Mouse (Mus musculus): ENCODE results near the gene Gabrr1. TPM values are rescaled to one million over a fixed set of nuclear protein-coding genes. Genes with fewer than 3 reads are reported as not detected.
"Not testable (repeated sequence)": the region's sequence is repeated elsewhere in the genome, so short reads cannot be mapped to it uniquely, and the experiment has no call there.

Gabrr1 gene
- total RNA-seq, 1 experiment: 0.89 TPM

- Histone ChIP-seq H3K36me3 (ENCODE audit: control insufficient read depth, insufficient read depth, low read length, poor library complexity, severe bottlenecking) (no peaks in the 10 kb centered on the region), H3K9ac (ENCODE audit: insufficient read depth, low read depth, low read length, poor library complexity, severe bottlenecking) (no peak overlapping the region), H3K27ac (ENCODE audit: insufficient read depth, low read depth, low read length, poor library complexity, severe bottlenecking) (no peak overlapping the region), H3K4me3 (ENCODE audit: insufficient read depth in 1 of 2, low read depth in 1 of 2, low read length in 2 of 2, poor library complexity in 1 of 2, severe bottlenecking in 1 of 2) (no peak overlapping the region), H3K9me3 (ENCODE audit: control insufficient read depth, insufficient read depth, low read depth, low read length) (no peaks in the 10 kb centered on the region), H3K4me1 (ENCODE audit: control insufficient read depth in 2 of 2, insufficient read depth in 2 of 2, low read length in 2 of 2, poor library complexity in 1 of 2) (peaks cover 2 to 3% of the 10 kb centered on the region in 2 experiments; a peak in 1 of 4 replicates)
- no peak for DNase-seq (ENCODE audit: low read depth, low spot score)
- in situ Hi-C loops (cut with MboI; ENCODE audit: low sequenced_read_pairs in 2 of 2, unreplicated experiment in 2 of 2): loop anchor here (10.0 to 25.0 kb wide), 2 partner anchors 524 to 527 kb away; no protein-coding TSS in a partner anchor
- TF ChIP-seq ZC3H11A (IDR thresholded peaks at IDR 0.05; ENCODE audit: borderline replicate concordance, low read depth, low read length) (no peak), CHD2 (IDR thresholded peaks at IDR 0.05; ENCODE audit: low read depth, low read length) (no peak), MAFK (IDR thresholded peaks at IDR 0.05; ENCODE audit: insufficient read depth, low read depth, low read length) (no peak), ZNF384 (IDR thresholded peaks at IDR 0.05; ENCODE audit: low read depth, low read length) (no peak), HCFC1 (IDR thresholded peaks at IDR 0.05; ENCODE audit: borderline replicate concordance, insufficient read depth, low read length) (no peak)
These were observed 21.0 kb upstream of the Gabrr1 start for GRCm38 (mm10) chr4:33111358-33111757.

GRCm38 (mm10) chr4:33112866-33113265, 19.5 kb upstream of the Gabrr1 start:
- H3K4me3 ChIP-seq (ENCODE audit: insufficient read depth in 1 of 2, low read depth in 1 of 2, low read length in 2 of 2, poor library complexity in 1 of 2, severe bottlenecking in 1 of 2): peak overlapping the region in 1 of 2 experiments; percentile 44; a peak in 2 of 4 replicates
- not testable (repeated sequence) for H3K9me3 ChIP-seq (ENCODE audit: control insufficient read depth, insufficient read depth, low read depth, low read length); H3K36me3 ChIP-seq (ENCODE audit: control insufficient read depth, insufficient read depth, low read length, poor library complexity, severe bottlenecking); H3K27ac ChIP-seq (ENCODE audit: insufficient read depth, low read depth, low read length, poor library complexity, severe bottlenecking); H3K9ac ChIP-seq (ENCODE audit: insufficient read depth, low read depth, low read length, poor library complexity, severe bottlenecking); H3K4me1 ChIP-seq (ENCODE audit: control insufficient read depth in 2 of 2, insufficient read depth in 2 of 2, low read length in 2 of 2, poor library complexity in 1 of 2); DNase-seq (ENCODE audit: low read depth, low spot score)
- in situ Hi-C loops (cut with MboI; ENCODE audit: low sequenced_read_pairs in 2 of 2, unreplicated experiment in 2 of 2): loop anchor here (10.0 to 25.0 kb wide), 2 partner anchors 526 to 528 kb away; no protein-coding TSS in a partner anchor

- H3K9me3 ChIP-seq (ENCODE audit: control insufficient read depth, insufficient read depth, low read depth, low read length); H3K27ac ChIP-seq (ENCODE audit: insufficient read depth, low read depth, low read length, poor library complexity, severe bottlenecking); H3K9ac ChIP-seq (ENCODE audit: insufficient read depth, low read depth, low read length, poor library complexity, severe bottlenecking); H3K4me3 ChIP-seq (ENCODE audit: insufficient read depth in 1 of 2, low read depth in 1 of 2, low read length in 2 of 2, poor library complexity in 1 of 2, severe bottlenecking in 1 of 2); H3K36me3 ChIP-seq (ENCODE audit: control insufficient read depth, insufficient read depth, low read length, poor library complexity, severe bottlenecking); H3K4me1 ChIP-seq (ENCODE audit: control insufficient read depth in 2 of 2, insufficient read depth in 2 of 2, low read length in 2 of 2, poor library complexity in 1 of 2): not testable (repeated sequence)
- DNase-seq (ENCODE audit: low read depth, low spot score): peak; percentile 72
- TF ChIP-seq ZNF384 (IDR thresholded peaks at IDR 0.05; ENCODE audit: low read depth, low read length) (peak; percentile 77), ZC3H11A (IDR thresholded peaks at IDR 0.05; ENCODE audit: borderline replicate concordance, low read depth, low read length) (peak; percentile 91)
- in situ Hi-C loops (cut with MboI; ENCODE audit: low sequenced_read_pairs in 2 of 2, unreplicated experiment in 2 of 2): loop anchor here (10.0 to 25.0 kb wide), 2 partner anchors 532 to 534 kb away; no protein-coding TSS in a partner anchor
These were observed 13.2 kb upstream of the Gabrr1 start for GRCm38 (mm10) chr4:33119118-33119517.

GRCm38 (mm10) chr4:33124493-33124892, 7.8 kb upstream of the Gabrr1 start:
- Histone ChIP-seq H3K27ac (ENCODE audit: insufficient read depth, low read depth, low read length, poor library complexity, severe bottlenecking) (no peak overlapping the region), H3K4me1 (ENCODE audit: control insufficient read depth in 2 of 2, insufficient read depth in 2 of 2, low read length in 2 of 2, poor library complexity in 1 of 2) (no peaks in the 10 kb centered on the region), H3K9me3 (ENCODE audit: control insufficient read depth, insufficient read depth, low read depth, low read length) (no peaks in the 10 kb centered on the region), H3K36me3 (ENCODE audit: control insufficient read depth, insufficient read depth, low read length, poor library complexity, severe bottlenecking) (no peaks in the 10 kb centered on the region), H3K9ac (ENCODE audit: insufficient read depth, low read depth, low read length, poor library complexity, severe bottlenecking) (no peak overlapping the region), H3K4me3 (ENCODE audit: insufficient read depth in 1 of 2, low read depth in 1 of 2, low read length in 2 of 2, poor library complexity in 1 of 2, severe bottlenecking in 1 of 2) (no peak overlapping the region)
- peak; percentile 41 for DNase-seq (ENCODE audit: low read depth, low spot score)
- TF ChIP-seq CHD2 (IDR thresholded peaks at IDR 0.05; ENCODE audit: low read depth, low read length) (no peak), ZC3H11A (IDR thresholded peaks at IDR 0.05; ENCODE audit: borderline replicate concordance, low read depth, low read length) (0 out of 2 replicates have a peak, but pooled peaks have one; percentile 26), ZNF384 (IDR thresholded peaks at IDR 0.05; ENCODE audit: low read depth, low read length) (no peak), HCFC1 (IDR thresholded peaks at IDR 0.05; ENCODE audit: borderline replicate concordance, insufficient read depth, low read length) (no peak), MAFK (IDR thresholded peaks at IDR 0.05; ENCODE audit: insufficient read depth, low read depth, low read length) (no peak)
- in situ Hi-C loops (cut with MboI; ENCODE audit: low sequenced_read_pairs in 2 of 2, unreplicated experiment in 2 of 2): loop anchor here in 1 of 2 experiments (25.0 kb wide), 1 partner anchor 537 kb away; no protein-coding TSS in a partner anchor

- in situ Hi-C loops (cut with MboI; ENCODE audit: low sequenced_read_pairs in 2 of 2, unreplicated experiment in 2 of 2): loop anchor here in 1 of 2 experiments (25.0 kb wide), 1 partner anchor 162 kb away; the partner anchor contains the start of gene Pnrc1
- H3K27ac ChIP-seq (ENCODE audit: insufficient read depth, low read depth, low read length, poor library complexity, severe bottlenecking): no peak overlapping the region
These were observed 6.8 kb upstream of the Gabrr1 start for GRCm38 (mm10) chr4:33125409-33126084.

More at GRCm38 (mm10) chr4:33125409-33126084, 6.8 kb upstream of the Gabrr1 start:
- Histone ChIP-seq H3K4me3 (ENCODE audit: insufficient read depth in 1 of 2, low read depth in 1 of 2, low read length in 2 of 2, poor library complexity in 1 of 2, severe bottlenecking in 1 of 2) (no peak overlapping the region), H3K9ac (ENCODE audit: insufficient read depth, low read depth, low read length, poor library complexity, severe bottlenecking) (no peak overlapping the region), H3K4me1 (ENCODE audit: control insufficient read depth in 2 of 2, insufficient read depth in 2 of 2, low read length in 2 of 2, poor library complexity in 1 of 2) (no peaks in the 10 kb centered on the region), H3K9me3 (ENCODE audit: control insufficient read depth, insufficient read depth, low read depth, low read length) (no peaks in the 10 kb centered on the region), H3K36me3 (ENCODE audit: control insufficient read depth, insufficient read depth, low read length, poor library complexity, severe bottlenecking) (no peaks in the 10 kb centered on the region)
- DNase-seq (ENCODE audit: low read depth, low spot score): no peak
- no peak for TF ChIP-seq MAFK (IDR thresholded peaks at IDR 0.05; ENCODE audit: insufficient read depth, low read depth, low read length)
- no peak for TF ChIP-seq ZC3H11A (IDR thresholded peaks at IDR 0.05; ENCODE audit: borderline replicate concordance, low read depth, low read length)
- TF ChIP-seq ZNF384 (IDR thresholded peaks at IDR 0.05; ENCODE audit: low read depth, low read length): no peak
- no peak for TF ChIP-seq CHD2 (IDR thresholded peaks at IDR 0.05; ENCODE audit: low read depth, low read length)
- TF ChIP-seq HCFC1 (IDR thresholded peaks at IDR 0.05; ENCODE audit: borderline replicate concordance, insufficient read depth, low read length): no peak
